Mouse (Mus musculus): Measurements from ENCODE around the gene Klhl32.
"Not testable (repeated sequence)": the region's sequence is repeated elsewhere in the genome, so short reads cannot be mapped to it uniquely, and the experiment has no call there.

The Klhl32 gene

DNA sequence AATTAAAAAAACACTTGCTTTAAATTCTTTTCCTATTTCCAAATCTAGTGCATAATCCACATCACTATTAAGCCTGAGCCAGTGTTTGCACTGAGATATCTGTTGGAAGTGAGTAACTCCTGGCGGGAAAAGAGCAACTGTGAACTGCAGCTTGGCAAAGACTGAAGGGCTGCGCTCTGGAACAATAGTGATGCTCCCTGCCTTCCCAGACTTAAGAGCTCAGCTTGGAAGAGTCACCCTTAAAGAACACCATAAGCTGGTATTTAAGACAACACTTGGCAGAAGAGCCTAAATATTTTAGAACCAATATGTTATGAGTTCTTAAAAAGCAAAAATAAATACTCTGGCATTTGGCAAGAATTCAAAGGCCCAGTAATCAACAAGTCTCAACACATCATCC lies 55.7 kb downstream of the Klhl32 start:
- DNase-seq (ENCODE audit: low spot score), result no peak

DNA sequence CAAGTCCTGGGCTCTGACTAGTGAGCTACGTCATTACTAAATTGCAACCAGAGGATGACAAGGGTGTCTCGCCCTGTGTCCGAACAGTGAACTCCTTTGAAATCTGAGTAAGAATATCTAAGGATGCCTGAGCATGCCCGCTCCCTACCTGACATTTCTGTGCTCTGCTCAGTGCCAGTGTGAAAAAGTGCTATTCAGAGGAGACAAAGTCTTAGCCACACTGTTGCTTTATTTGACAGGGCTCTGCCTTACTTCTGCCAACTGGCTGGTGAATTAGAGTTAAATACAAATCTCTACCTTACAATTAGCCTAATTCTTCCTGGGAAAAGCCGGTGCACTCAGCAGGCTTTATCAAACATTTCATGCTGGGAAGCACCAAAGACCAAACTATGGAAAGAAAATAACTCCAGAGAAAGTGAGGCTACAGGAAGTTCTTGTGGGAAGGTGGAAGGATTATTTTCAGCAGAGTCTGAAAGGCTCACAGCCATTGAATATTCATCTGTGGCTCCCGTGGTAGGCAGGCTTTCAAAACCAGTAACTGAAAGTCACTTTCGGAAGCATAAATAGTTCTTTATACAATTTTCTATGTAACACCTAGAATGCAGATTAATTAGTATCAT lies 57.1 kb downstream of the Klhl32 start:
- DNase-seq (ENCODE audit: low spot score), result peak; percentile 4

DNA sequence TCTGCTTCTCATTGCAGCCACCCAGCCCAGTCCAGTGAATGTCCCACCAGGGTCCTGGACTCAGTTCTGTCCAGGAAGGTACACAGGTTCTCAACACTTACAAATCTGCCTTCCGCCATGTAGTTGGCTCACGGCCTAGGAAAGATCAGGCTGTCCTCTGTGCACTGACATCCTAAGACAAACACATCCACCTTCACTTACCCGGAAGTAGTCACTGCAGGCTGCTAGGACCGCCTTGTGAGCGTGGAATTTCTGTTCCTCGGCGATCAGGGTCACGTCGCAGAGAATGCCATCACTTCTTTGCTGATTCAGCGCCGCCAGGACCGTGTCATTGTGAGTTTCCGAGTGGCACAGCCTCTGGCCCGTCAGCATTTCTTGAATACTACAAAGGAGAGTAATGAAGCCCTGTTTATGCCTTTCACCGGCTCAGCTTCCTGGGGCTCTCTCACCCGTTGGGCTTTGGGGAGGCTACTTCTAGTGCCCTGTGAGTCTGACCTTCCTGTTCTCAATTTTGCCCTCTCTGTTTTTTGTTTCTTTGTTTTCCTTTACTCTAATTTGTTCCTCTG lies 58.4 kb downstream of the Klhl32 start:
- DNase-seq (ENCODE audit: low spot score), result peak; percentile 33

DNA sequence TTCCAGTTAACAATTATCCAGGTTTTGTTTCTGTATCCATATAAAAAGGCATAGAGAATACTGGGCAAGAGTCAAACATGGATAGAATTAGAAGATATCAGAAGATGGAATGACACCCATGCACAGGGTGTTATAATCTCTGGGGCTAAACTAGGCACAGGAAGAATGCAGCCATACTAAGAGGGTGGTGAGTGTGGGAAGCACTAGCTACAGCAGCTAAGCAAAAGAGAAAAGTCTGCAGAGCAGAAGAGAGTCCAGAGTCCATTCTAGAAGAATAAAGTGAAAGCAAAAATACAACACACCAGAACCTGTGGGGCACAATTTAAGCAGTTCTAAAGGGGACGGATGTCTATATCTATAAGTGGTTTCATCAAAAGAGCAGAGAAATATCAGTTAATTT lies 61.6 kb downstream of the Klhl32 start:
- DNase-seq (ENCODE audit: low spot score), result no peak

DNA sequence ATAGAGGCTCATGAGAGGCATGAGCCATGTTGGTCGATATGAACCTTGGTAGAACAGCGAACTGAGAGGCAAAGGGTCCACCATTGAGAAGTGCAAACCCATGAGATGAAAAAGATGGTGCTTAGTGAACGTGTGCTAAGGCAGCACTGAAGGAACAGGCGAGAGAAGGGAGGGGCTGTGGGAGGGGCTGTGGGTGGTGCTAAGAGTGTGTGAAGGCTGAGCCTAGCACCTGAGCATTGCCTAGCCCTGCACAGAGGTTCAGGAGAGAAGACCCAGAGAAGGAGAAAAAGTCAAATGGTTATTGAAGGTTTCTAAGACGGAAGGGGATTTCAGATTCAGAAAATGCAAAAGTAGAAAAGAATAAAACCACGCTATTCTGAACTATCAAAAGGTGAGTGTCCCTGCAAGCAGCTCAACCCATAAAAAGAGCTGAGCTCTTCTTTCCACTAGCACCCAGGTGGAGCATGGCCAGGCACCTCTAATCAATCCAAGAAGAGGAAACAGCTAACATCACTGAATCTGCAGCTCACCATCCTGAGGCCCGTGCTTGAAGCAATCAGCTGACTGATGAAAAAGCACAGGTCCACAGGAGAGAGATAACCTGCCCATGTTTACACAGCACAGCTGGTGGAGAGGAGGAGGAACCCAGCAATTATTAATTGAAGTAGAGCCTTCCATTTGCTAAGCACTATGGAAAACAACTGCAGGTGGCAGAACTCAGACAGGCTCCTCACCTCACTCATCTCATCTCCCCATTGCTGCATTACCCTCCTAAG lies 65.0 kb downstream of the Klhl32 start:
- no peak for DNase-seq (ENCODE audit: low spot score)

DNA sequence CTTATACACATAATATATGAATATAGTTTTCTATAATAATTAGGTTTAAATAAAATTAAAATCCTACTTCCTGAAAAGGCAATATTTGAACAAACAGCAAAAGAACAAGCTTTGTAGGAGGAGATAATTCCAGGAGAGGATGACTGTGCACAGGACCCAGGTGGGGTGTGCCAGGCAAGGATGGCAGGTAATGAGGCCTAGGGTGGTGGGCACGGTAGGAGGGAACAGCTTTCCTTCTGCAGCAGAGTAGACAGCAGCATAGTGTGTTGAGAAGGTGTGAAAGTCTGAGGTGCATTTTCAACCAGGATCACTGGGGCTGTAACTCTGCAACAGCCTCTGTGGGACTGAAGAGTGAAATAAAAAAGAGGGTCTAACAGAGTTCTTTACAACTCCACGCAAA lies 85.0 kb downstream of the Klhl32 start:
- DNase-seq (ENCODE audit: low spot score), result no peak

DNA sequence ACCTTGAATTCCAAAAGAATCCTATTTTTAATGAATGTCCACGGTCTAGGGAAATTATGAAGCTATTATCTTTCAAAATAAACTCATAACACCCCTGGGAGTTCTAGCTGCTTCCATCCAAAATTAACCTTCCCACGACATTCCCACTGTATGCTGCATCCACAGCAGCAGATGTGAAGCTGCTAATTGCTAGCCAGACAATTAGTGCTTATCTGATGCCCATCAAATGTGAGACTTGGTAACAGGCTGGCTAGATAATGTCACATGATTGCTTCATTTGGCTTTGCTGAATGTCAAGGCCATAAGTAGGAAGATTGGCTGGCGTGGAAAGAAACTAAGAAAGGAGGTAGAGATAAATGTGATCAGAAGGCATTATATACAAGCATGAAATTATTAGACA lies 85.5 kb downstream of the Klhl32 start:
- no peak for DNase-seq (ENCODE audit: low spot score)

DNA sequence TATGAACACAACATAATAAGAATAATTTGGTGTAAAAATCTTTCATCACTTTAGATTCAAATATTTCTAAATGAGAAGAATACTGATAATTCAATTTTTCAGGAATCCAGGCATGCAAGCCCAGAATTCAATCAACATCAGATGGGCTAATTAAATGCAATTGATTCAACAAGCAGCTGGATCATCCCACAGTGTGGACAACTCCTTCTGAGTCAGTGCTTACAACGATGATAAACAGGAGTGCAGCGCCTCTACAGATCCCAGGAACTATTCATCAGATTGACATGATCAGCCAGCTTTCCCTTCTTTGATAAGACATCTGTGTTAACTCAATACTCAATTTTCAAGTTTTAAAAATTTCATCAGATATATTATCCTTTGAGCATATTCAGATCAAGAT lies 86.4 kb downstream of the Klhl32 start:
- no peak for DNase-seq (ENCODE audit: low spot score)

DNA sequence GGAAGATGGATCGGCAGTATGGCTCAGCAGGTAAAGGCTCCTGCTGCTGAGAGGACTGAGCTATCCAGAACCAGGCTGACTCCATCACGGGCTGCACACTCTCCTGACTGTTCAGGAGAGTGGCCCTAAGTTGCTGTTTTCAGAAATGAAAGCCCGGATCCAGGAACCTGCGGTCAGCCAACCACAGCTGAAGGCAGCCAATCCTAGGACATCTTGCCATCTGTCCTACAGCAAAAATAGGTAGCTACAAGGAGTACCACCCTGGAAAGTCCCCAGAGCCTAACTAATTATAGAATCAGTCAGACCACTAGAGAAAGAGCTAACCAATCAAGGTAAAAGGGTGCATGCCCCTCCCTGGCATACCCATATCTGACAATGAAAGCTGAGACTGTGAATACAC lies 87.5 kb downstream of the Klhl32 start:
- no peak for DNase-seq (ENCODE audit: low spot score)

DNA sequence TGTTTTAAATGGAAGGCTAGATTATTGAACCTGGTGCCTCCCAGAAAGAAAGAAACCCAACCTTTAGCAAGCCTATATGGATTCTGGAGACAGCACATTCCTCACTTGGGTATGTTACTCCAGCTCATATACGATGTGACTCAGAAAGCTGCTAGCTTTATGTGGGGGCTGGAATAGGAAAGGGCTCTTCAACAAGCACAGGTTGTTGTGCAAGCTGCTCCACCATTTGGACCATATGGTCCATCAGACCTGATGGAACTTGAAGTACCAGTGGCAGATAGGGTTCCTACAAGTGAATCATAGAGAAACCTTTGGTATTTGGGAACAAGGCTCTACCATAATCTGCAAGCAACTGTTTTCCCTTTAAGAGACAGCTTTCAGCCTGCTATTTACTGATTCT lies 92.0 kb downstream of the Klhl32 start:
- no peak for DNase-seq (ENCODE audit: low spot score)

DNA sequence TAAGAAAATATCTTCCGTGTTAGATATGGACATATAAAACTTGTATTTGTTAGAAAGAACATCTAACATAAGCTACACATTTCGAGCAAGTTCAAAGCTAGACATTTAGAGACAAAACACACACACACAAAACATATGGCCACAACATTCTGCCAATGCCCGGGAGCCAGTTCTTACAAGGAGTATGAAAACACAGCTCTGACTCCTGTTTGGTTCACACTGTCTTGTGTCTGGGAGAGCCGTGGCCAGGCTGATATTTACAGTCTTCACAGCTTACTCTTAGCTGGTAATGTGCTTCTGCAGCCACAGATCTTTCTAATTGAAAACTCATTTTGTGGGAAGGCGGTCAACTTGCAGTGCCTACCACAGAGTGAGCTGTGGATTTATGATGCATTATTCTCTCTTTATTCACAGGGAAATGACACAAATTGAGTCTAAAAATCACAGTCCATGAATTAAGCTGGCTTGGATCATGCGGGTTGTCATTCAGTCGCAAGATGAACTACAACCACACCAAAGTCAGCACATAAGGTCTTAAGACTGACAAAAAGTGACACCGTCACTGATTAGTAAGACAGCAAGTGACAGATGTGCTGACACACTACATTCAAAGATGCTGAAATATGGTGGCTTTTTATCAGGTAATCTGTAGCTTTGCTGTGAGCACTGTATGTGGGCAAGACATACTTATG lies 98.3 kb downstream of the Klhl32 start:
- DNase-seq (ENCODE audit: low spot score), result no peak

DNA sequence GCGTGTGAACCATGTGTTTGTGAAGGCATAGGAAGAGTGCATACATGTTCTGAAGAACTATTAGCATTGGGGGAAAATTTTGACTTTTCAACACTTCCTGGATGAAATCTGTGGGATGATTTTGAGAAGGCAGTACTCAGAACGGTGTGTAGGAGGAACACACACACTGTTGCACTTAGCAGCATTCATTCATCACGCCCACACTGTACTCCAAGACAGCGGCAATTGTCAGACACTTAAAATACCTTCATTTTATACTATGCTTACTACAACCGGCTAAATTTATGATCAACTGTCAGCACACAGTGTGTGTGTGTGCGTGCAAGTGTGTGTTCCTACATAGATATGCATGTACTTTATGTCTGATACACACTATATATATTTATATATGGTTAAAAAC lies 113.8 kb downstream of the Klhl32 start:
- DNase-seq (ENCODE audit: low spot score), result no peak

DNA sequence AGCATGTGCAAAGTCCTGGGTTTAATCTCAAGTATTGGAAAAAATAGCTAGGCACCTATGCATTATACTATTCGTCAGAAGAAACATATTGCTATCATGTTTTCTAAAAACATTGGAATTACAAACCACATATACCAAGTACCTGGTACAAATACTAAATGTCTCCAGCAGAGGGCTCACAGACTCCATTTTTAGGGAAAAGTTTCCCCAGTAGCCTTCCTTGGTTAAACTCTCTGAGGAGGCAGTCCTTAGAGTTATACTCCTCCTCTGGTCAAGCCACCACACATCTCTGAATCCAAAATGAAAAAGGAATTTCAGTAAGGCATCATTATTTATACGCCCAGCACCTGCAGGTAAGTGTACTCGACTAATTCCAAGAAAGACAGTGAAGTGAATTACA lies 130.1 kb downstream of the Klhl32 start:
- peak; percentile 84 for DNase-seq (ENCODE audit: low spot score)

DNA sequence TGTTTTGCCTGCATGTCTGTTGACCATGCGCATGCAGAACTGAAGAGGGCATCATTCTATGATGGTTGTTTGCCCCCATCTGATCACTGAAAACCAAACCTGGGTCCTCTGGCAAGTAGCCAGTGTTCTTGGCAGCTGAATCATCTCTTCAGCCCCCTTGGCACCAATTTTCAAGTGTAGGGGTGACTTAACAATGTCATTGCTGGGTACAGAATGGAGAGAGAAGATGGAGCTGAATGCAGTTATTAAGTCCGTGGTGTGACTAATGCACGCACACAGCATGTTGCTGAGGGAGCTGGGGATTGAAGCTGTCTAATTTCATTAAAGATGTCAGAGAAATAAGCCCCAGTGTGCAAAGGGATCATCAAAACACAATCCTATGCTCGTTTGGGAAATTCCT lies 135.4 kb downstream of the Klhl32 start:
- DNase-seq (ENCODE audit: low spot score), result no peak

DNA sequence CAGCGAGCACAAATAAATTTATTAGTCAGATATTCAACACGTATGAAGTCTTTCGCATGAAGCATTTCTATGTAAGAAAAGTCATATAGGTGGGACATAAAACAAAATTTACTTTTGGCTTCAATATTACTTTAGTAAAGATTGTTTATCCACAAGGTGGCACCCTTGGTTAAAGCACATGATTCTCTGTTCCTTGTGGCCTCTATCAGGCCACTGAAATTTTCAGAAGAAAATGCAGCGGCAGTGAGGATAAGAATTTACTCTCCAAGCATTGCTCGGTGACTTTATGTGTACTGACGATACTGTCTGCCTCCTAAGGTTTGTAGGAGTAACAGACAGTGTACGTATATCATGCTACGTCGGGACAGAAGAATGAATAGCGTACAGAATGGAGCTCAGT lies 136.6 kb downstream of the Klhl32 start:
- DNase-seq (ENCODE audit: low spot score), result peak; percentile 14

DNA sequence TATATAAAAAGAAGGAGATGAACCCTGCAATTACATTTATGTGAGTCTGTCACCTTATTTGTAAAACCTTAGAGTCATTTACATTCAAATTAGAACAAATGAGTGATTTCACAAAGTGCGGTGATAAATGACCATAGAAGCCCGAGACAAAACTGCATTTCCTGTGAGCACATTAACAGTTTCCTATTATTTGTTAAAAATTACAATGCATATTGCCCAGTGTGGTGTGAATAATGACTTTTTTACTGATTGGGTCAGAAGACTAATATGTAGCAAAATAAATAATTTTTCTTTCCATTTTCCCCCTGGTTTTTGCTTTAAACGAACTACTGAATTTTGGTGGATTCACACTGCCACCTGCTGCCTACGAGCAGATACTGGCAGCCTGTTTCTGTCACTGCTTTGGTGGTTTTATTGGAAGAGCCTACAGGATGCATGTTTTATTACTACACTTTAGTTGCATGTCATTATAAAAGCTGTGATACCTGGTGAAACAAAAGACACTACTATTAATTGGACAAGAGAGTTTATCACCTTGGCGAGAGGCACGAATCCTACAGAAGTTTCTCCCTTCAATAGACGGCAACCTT lies 152.3 kb downstream of the Klhl32 start:
- DNase-seq (ENCODE audit: low spot score), result peak; percentile 31

DNA sequence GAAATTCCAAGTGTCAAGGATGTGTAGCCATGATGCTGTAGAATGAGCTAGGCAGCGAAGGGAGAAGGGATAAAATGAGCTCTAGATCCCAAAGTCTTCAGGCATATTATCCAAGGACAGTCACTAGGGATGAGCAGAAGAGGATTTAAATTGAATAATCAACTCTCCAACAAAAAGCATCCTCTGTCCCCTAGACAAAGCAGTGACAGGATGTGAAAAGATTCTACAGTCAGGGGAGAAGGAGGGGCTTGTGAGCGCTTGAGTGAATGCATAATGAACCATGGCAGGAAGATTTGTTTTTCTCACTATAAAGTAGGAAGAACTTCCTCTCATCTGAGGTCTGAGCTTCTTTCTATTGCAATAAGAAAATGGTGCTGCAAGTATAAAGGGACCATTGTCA lies 170.8 kb downstream of the Klhl32 start:
- DNase-seq (ENCODE audit: low spot score), result no peak

DNA sequence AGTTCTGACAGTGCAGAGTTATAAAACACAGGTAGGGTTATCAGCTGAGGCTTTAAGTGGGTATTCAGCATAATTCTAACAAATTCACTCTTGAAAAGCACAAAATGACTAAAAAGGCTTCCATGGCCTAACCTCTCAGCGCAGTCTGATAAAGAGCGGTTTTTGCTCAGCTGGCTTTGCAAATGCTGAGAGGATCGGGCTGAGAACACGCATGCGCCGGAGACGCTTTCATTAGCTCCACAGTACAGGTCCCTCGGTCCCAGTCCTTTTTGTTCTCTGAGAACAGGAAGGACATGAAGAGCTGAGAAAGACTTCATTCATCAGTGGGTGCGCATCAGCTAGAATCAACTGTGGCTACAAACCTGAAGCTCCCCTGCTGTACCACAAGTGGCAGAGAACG lies 180.9 kb downstream of the Klhl32 start:
- DNase-seq (ENCODE audit: low spot score), result no peak

DNA sequence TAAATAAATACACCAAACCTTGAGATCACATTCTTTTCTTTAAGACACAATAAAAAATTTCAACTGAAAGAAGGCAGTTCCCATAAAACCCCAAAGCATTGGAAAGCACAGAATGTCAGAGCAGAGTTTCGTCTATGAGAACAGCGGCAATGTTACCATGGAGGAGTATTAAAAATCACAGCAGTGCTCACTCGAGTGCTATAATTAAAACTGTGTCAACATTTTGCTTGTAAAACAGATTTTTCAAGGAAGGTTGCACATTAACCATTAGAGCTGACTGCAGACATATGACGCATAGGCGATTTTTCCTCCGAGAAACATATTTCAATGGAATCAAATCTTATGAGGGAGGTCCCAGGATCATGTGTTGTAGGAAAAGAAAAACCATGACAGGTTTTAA lies 191.7 kb downstream of the Klhl32 start:
- no peak for DNase-seq (ENCODE audit: low spot score)

DNA sequence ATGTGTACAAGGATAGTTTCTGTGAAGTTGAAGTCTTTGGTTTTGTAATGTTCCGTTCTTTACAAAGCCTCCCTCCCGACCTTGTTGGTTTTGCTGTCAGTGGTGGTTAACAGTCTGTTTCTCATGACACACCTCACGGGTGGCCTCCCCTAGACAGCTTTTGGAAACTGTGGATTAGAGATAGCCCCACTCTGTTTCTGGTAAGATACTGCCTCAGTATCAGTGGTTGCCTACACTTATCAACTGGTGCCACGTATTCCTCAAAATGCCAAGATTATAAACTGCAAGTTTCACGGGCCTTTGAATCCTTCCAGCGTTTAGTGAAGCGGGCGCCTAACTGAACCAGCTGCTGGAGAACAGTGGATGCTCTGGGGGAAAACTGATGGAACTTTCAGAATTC lies 206.2 kb downstream of the Klhl32 start:
- not testable (repeated sequence) for DNase-seq (ENCODE audit: low spot score)

DNA sequence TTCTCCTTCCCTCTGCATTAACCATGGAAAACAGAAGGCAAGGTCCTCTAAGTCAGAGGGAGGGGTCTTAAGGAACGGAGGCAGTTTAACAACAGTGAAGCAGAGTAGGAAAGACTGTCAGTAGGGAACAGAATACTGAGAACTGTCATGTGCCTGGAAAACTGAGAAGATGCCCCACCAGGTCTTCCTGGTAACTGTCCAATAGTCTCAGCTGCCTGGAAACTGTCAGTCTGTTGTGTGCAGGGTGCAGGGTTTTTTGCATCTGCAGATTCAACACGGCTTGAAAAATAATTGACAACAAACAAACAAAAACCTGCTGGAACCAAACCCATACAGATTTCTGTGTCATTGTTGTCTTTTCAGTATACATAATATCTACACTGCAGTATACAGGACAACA lies 208.6 kb downstream of the Klhl32 start:
- DNase-seq (ENCODE audit: low spot score), result no peak

DNA sequence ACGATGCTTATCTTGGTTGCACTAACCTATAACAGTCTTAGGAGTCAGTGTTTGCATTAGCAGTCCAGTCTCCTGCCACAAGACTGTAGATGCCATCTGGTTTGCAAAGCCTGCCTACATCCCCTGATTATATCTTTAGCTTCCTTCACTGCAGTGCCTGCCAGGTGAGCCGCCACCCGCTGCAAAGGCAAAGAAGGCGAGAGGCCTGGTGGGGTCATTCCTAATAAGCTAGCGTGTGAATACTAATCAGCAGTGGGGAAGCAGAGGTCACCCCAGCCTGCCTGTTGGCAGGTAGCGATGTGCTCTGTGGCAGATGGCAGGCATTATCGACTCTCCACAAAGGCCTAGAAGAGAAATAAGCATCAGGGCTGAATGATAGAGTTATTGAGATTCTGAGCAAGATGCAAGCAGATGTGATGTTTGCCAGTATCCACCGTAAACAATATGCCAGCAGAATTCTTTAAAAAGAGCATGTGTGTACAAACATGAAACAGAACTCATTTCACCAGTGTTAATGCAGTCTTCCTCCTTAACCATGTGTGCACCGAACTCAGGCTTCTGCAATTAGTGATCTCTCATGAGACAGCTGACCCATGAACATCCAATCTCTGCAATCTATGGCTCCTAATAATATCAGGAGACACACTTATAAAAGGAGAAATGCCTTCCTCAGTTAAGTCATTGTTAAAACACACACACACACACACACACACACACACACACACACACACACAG lies 219.6 kb downstream of the Klhl32 start:
- DNase-seq (ENCODE audit: low spot score), result no peak

Measured in embryo, embryonic 10.5 days (tissue).